Mouse (Mus musculus): ENCODE data around the gene Pdx1. TPM values are rescaled to one million over a fixed set of nuclear protein-coding genes. Genes with fewer than 3 reads are reported as not detected.
A peak's percentile ranks its signal among the peaks of the same experiment; 100 is the strongest.

The Pdx1 gene
- polyA plus RNA-seq, 1 experiment from 2014 or later = not detected

GRCm38 (mm10) chr5:147267434-147267833 is 2.3 kb upstream of the Pdx1 start:
- peaks cover 3% of the 10 kb centered on the region; the same call in 1 of the 2 replicates for H3K4me1 ChIP-seq (replicated peaks; ENCODE audit: control insufficient read depth, insufficient read depth, low read length)
- no peak overlapping the region for H3K4me3 ChIP-seq (ENCODE audit: low read depth, low read length)
- peaks cover 77% of the 10 kb centered on the region for H3K27me3 ChIP-seq (ENCODE audit: control insufficient read depth, insufficient read depth, low read length)
- DNase-seq (ENCODE audit: low spot score) (peak; percentile 42), ATAC-seq (ENCODE audit: low FRiP score) (no peak)
- H3K36me3 ChIP-seq (ENCODE audit: control insufficient read depth, insufficient read depth, low read length) = no peaks in the 10 kb centered on the region
- H3K9ac ChIP-seq (ENCODE audit: low read depth, low read length) = no peak overlapping the region
- H3K27ac ChIP-seq (ENCODE audit: low read depth, low read length) = no peak overlapping the region
- H3K9me3 ChIP-seq (ENCODE audit: control insufficient read depth, low read length) = no peaks in the 10 kb centered on the region
- WGBS = 12% methylated on average over 6 of the region's 6 CpGs
- no peak overlapping the region for H3K4me2 ChIP-seq (replicated peaks; ENCODE audit: low read depth, low read length)

GRCm38 (mm10) chr5:147268728-147269127 is 1.0 kb upstream of the Pdx1 start:
- Histone ChIP-seq H3K27me3 (ENCODE audit: control insufficient read depth, insufficient read depth, low read length) (peaks cover 84% of the 10 kb centered on the region), H3K4me1 (replicated peaks; ENCODE audit: control insufficient read depth, insufficient read depth, low read length) (peaks cover 3% of the 10 kb centered on the region; the same call in 1 of the 2 replicates), H3K4me2 (replicated peaks; ENCODE audit: low read depth, low read length) (no peak overlapping the region), H3K9ac (ENCODE audit: low read depth, low read length) (no peak overlapping the region), H3K9me3 (ENCODE audit: control insufficient read depth, low read length) (no peaks in the 10 kb centered on the region), H3K4me3 (ENCODE audit: low read depth, low read length) (no peak overlapping the region), H3K36me3 (ENCODE audit: control insufficient read depth, insufficient read depth, low read length) (no peaks in the 10 kb centered on the region), H3K27ac (ENCODE audit: low read depth, low read length) (no peak overlapping the region)
- ATAC-seq (ENCODE audit: low FRiP score) = no peak
- DNase-seq (ENCODE audit: low spot score) = peak; percentile 47
- 1% methylated on average over 8 of the region's 8 CpGs for WGBS

GRCm38 (mm10) chr5:147269371-147269770 is 388 bp upstream of the Pdx1 start:
- Histone ChIP-seq H3K36me3 (ENCODE audit: control insufficient read depth, insufficient read depth, low read length) (no peaks in the 10 kb centered on the region), H3K4me3 (ENCODE audit: low read depth, low read length) (no peak overlapping the region), H3K27ac (ENCODE audit: low read depth, low read length) (no peak overlapping the region), H3K4me1 (replicated peaks; ENCODE audit: control insufficient read depth, insufficient read depth, low read length) (peaks cover 3% of the 10 kb centered on the region; the same call in 1 of the 2 replicates), H3K4me2 (replicated peaks; ENCODE audit: low read depth, low read length) (no peak overlapping the region), H3K9ac (ENCODE audit: low read depth, low read length) (no peak overlapping the region), H3K9me3 (ENCODE audit: control insufficient read depth, low read length) (no peaks in the 10 kb centered on the region), H3K27me3 (ENCODE audit: control insufficient read depth, insufficient read depth, low read length) (peaks cover 87% of the 10 kb centered on the region)
- DNase-seq (ENCODE audit: low spot score) (peak; percentile 49), ATAC-seq (ENCODE audit: low FRiP score) (no peak)
- WGBS = 4% methylated on average over 6 of the region's 6 CpGs

- H3K9me3 ChIP-seq (ENCODE audit: control insufficient read depth, low read length) = no peaks in the 10 kb centered on the region
- H3K9ac ChIP-seq (ENCODE audit: low read depth, low read length) = no peak overlapping the region
- H3K4me3 ChIP-seq (ENCODE audit: low read depth, low read length) = no peak overlapping the region
- no peaks in the 10 kb centered on the region for H3K36me3 ChIP-seq (ENCODE audit: control insufficient read depth, insufficient read depth, low read length)
- ATAC-seq (ENCODE audit: low FRiP score) (no peak), DNase-seq (ENCODE audit: low spot score) (peak; percentile 55)
- H3K4me2 ChIP-seq (replicated peaks; ENCODE audit: low read depth, low read length) = no peak overlapping the region
- H3K27ac ChIP-seq (ENCODE audit: low read depth, low read length) = no peak overlapping the region
- 1% methylated on average over 28 of the region's 29 CpGs for WGBS
- peaks cover 91% of the 10 kb centered on the region for H3K27me3 ChIP-seq (ENCODE audit: control insufficient read depth, insufficient read depth, low read length)
- peaks cover 6% of the 10 kb centered on the region; the same call in 1 of the 2 replicates for H3K4me1 ChIP-seq (replicated peaks; ENCODE audit: control insufficient read depth, insufficient read depth, low read length)
These were observed 1.2 kb downstream of the Pdx1 start for GRCm38 (mm10) chr5:147270673-147271655.

GRCm38 (mm10) chr5:147272046-147272807 is 2.5 kb downstream of the Pdx1 start:
- Histone ChIP-seq H3K9me3 (ENCODE audit: control insufficient read depth, low read length) (no peaks in the 10 kb centered on the region), H3K4me2 (replicated peaks; ENCODE audit: low read depth, low read length) (no peak overlapping the region), H3K4me1 (replicated peaks; ENCODE audit: control insufficient read depth, insufficient read depth, low read length) (peaks cover 6% of the 10 kb centered on the region; the same call in 1 of the 2 replicates), H3K4me3 (ENCODE audit: low read depth, low read length) (no peak overlapping the region), H3K36me3 (ENCODE audit: control insufficient read depth, insufficient read depth, low read length) (no peaks in the 10 kb centered on the region), H3K27ac (ENCODE audit: low read depth, low read length) (no peak overlapping the region), H3K9ac (ENCODE audit: low read depth, low read length) (no peak overlapping the region), H3K27me3 (ENCODE audit: control insufficient read depth, insufficient read depth, low read length) (peaks cover 92% of the 10 kb centered on the region)
- 3% methylated on average over 12 of the region's 12 CpGs for WGBS
- DNase-seq (ENCODE audit: low spot score) = peak; percentile 61
- no peak for ATAC-seq (ENCODE audit: low FRiP score)

- under 1% methylated on average over 10 of the region's 10 CpGs for WGBS
These were observed 3.1 kb downstream of the Pdx1 start for GRCm38 (mm10) chr5:147272808-147273345.

GRCm38 (mm10) chr5:147274174-147275141 is 4.7 kb downstream of the Pdx1 start:
- Histone ChIP-seq H3K9me3 (ENCODE audit: control insufficient read depth, low read length) (no peaks in the 10 kb centered on the region), H3K36me3 (ENCODE audit: control insufficient read depth, insufficient read depth, low read length) (no peaks in the 10 kb centered on the region), H3K4me3 (ENCODE audit: low read depth, low read length) (no peak overlapping the region), H3K4me1 (replicated peaks; ENCODE audit: control insufficient read depth, insufficient read depth, low read length) (peaks cover 6% of the 10 kb centered on the region; the same call in 1 of the 2 replicates), H3K27ac (ENCODE audit: low read depth, low read length) (no peak overlapping the region), H3K4me2 (replicated peaks; ENCODE audit: low read depth, low read length) (no peak overlapping the region), H3K9ac (ENCODE audit: low read depth, low read length) (no peak overlapping the region), H3K27me3 (ENCODE audit: control insufficient read depth, insufficient read depth, low read length) (peaks cover 92% of the 10 kb centered on the region)
- 1% methylated on average over 48 of the region's 48 CpGs for WGBS
- DNase-seq (ENCODE audit: low spot score) (peak; percentile 65), ATAC-seq (ENCODE audit: low FRiP score) (no peak)

More at GRCm38 (mm10) chr5:147272808-147273345, 3.1 kb downstream of the Pdx1 start:
- H3K4me3 ChIP-seq (ENCODE audit: low read depth, low read length) = no peak overlapping the region
- H3K9me3 ChIP-seq (ENCODE audit: control insufficient read depth, low read length) = no peaks in the 10 kb centered on the region
- peaks cover 6% of the 10 kb centered on the region; the same call in 1 of the 2 replicates for H3K4me1 ChIP-seq (replicated peaks; ENCODE audit: control insufficient read depth, insufficient read depth, low read length)
- DNase-seq (ENCODE audit: low spot score) = no peak
- peaks cover 92% of the 10 kb centered on the region for H3K27me3 ChIP-seq (ENCODE audit: control insufficient read depth, insufficient read depth, low read length)
- no peak overlapping the region for H3K27ac ChIP-seq (ENCODE audit: low read depth, low read length)
- H3K4me2 ChIP-seq (replicated peaks; ENCODE audit: low read depth, low read length) = no peak overlapping the region
- H3K36me3 ChIP-seq (ENCODE audit: control insufficient read depth, insufficient read depth, low read length) = no peaks in the 10 kb centered on the region
- no peak for ATAC-seq (ENCODE audit: low FRiP score)
- no peak overlapping the region for H3K9ac ChIP-seq (ENCODE audit: low read depth, low read length)

Measured in hindbrain, embryonic 11.5 days (tissue).